Mouse (Mus musculus) regulatory T cell (primary cell): ENCODE data around the gene Megf11.

Experiments
- in situ Hi-C: fragments of 300-600 bp; cut with MboI, MseI; formaldehyde crosslinking; loops from one replicate; pipeline ENCODE4 v1.15.1; 2025; ENCODE audit warnings: high pct_unique_total_duplicates

The Megf11 gene

GRCm38 (mm10) chr9:64519921-64520746, 134.7 kb downstream of the Megf11 start:
- in situ Hi-C loops: no loop called here

- in situ Hi-C loops: no loop called here
Observed at GRCm38 (mm10) chr9:64520747-64521283, 135.4 kb downstream of the Megf11 start.

GRCm38 (mm10) chr9:64523264-64524045, 138.0 kb downstream of the Megf11 start:
- in situ Hi-C loops: no loop called here

GRCm38 (mm10) chr9:64528061-64528460, 142.6 kb downstream of the Megf11 start:
- in situ Hi-C loops: no loop called here

GRCm38 (mm10) chr9:64528595-64528994, 143.2 kb downstream of the Megf11 start:
- in situ Hi-C loops: no loop called here

GRCm38 (mm10) chr9:64531935-64532334, 146.5 kb downstream of the Megf11 start:
- in situ Hi-C loops: no loop called here

GRCm38 (mm10) chr9:64532711-64533242, 147.4 kb downstream of the Megf11 start:
- in situ Hi-C loops: no loop called here

GRCm38 (mm10) chr9:64533488-64534119, 148.2 kb downstream of the Megf11 start:
- in situ Hi-C loops: no loop called here

- in situ Hi-C loops: no loop called here
Observed at GRCm38 (mm10) chr9:64534313-64534712, 148.9 kb downstream of the Megf11 start.

GRCm38 (mm10) chr9:64534856-64535539, 149.6 kb downstream of the Megf11 start:
- in situ Hi-C loops: no loop called here

GRCm38 (mm10) chr9:64537821-64538220, 152.4 kb downstream of the Megf11 start:
- in situ Hi-C loops: no loop called here

- in situ Hi-C loops: no loop called here
Observed at GRCm38 (mm10) chr9:64542246-64542645, 156.8 kb downstream of the Megf11 start.

- in situ Hi-C loops: no loop called here
Observed at GRCm38 (mm10) chr9:64543125-64543524, 157.7 kb downstream of the Megf11 start.

GRCm38 (mm10) chr9:64546344-64546991, 161.0 kb downstream of the Megf11 start:
- in situ Hi-C loops: no loop called here

GRCm38 (mm10) chr9:64548332-64548731, 162.9 kb downstream of the Megf11 start:
- in situ Hi-C loops: no loop called here

GRCm38 (mm10) chr9:64551307-64551706, 165.9 kb downstream of the Megf11 start:
- in situ Hi-C loops: no loop called here

GRCm38 (mm10) chr9:64552046-64552445, 166.6 kb downstream of the Megf11 start:
- in situ Hi-C loops: no loop called here

- in situ Hi-C loops: no loop called here
Observed at GRCm38 (mm10) chr9:64553441-64553840, 168.0 kb downstream of the Megf11 start.

GRCm38 (mm10) chr9:64555620-64556019, 170.2 kb downstream of the Megf11 start:
- in situ Hi-C loops: no loop called here

GRCm38 (mm10) chr9:64557110-64557745, 171.8 kb downstream of the Megf11 start:
- in situ Hi-C loops: no loop called here
